Mouse (Mus musculus): ENCODE data around the gene A930004D18Rik.

DNA sequence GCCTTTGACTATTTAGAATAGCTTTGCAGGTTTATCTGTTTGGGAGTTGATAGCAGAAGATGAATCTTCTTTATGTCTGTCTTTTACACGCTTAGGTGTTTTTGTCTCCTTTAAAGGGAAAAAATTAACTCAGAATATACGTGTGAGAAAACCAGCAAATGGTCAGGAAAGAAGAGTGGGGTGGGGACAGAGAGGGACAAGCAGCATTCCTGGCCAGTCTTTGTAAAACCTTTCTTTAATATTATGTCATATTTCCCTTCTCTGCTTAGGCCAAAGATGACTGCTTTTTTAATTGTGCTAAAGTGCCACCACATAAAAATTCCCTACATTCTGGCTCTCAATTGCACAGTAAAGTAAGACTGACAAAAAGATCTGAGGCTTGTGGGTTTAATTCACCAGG is 21.5 kb upstream of the A930004D18Rik start:
- TF ChIP-seq CTCF (IDR thresholded peaks at IDR 0.05; ENCODE audit: borderline replicate concordance, extremely low read depth, insufficient read depth, insufficient read length) (no peak), POLR2A (IDR thresholded peaks at IDR 0.05; ENCODE audit: borderline replicate concordance, extremely low read depth, insufficient read depth, insufficient read length, poor library complexity, severe bottlenecking) (no peak)

Data from brain, embryonic 14.5 days (tissue).